Mouse (Mus musculus): ENCODE data around the gene Rp9.

DNA sequence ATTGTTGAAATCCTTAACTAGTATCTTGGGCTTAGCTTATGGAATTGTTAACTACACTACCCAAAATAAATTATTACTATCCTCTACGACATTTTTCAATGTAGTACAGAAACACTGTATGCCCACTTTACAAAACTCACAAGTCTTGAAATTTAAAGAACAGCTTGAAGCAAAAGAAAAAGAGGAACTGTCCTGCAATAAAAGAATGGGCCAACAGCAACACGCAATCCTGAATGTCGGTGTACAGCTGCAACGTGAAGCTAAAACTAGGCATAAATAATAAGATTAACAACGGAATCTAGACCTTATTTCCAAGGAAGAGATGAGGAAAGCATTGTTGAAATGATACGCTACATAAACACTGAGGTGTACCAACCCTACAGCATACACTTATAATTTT is 81.6 kb downstream of the Rp9 start:
- TF ChIP-seq POLR2A (IDR thresholded peaks at IDR 0.05; ENCODE audit: borderline replicate concordance, low read depth, low read length) = no peak
- TF ChIP-seq CTCF (IDR thresholded peaks at IDR 0.05; ENCODE audit: low read depth, low read length) = no peak
